Mouse (Mus musculus) gastrocnemius, adult 18-20 months (tissue): ENCODE data around the gene Tmem30a. TPM values are rescaled to one million over a fixed set of nuclear protein-coding genes. Genes with fewer than 3 reads are reported as not detected.

Experiments
- total RNA-seq, 2 experiments: library from RNA; stranded (reverse); gene quantifications; 2 replicates each; pipeline ENCODE4 v1.2.3; 2021

The Tmem30a gene
- total RNA-seq, 2 experiments from 2014 or later = 61.5 to 68.8 TPM

Other genes starting within 250 kb of the Tmem30a start
- gene Col12a1, start 74.7 kb downstream of the Tmem30a start, total RNA-seq = 1 to 10 TPM; 1.8 to 7.3 TPM
- 100 to 1,000 TPM; 339 to 412 TPM for gene Cox7a2, start 33.6 kb downstream of the Tmem30a start, total RNA-seq
- gene Filip1, start 219.3 kb upstream of the Tmem30a start, total RNA-seq = 100 to 1,000 TPM in 1 of 2 experiments, 10 to 100 TPM in 1; 84.8 to 101 TPM